Mouse (Mus musculus): ENCODE data around the gene Ttc7. TPM values are rescaled to one million over a fixed set of nuclear protein-coding genes. Genes with fewer than 3 reads are reported as not detected.

Ttc7 gene
- polyA plus RNA-seq, 1 experiment from 2014 or later = 3.6 TPM

- no peak for DNase-seq
- no peak for TF ChIP-seq CTCF (IDR thresholded peaks at IDR 0.05; ENCODE audit: low read depth)
These were observed 42.8 kb downstream of the Ttc7 start for GRCm38 (mm10) chr17:87325501-87325900.

GRCm38 (mm10) chr17:87326987-87327386 is 44.3 kb downstream of the Ttc7 start:
- WGBS = 32% methylated on average over 6 of the region's 6 CpGs
- peak; percentile 7; the same call in 1 of the 2 replicates for ATAC-seq (ENCODE audit: insufficient read depth)
- Histone ChIP-seq H3K27ac (ENCODE audit: low read depth) (no peak overlapping the region), H3K4me3 (ENCODE audit: low read depth, low read length) (no peak overlapping the region), H3K36me3 (ENCODE audit: insufficient read depth) (no peaks in the 10 kb centered on the region), H3K4me1 (ENCODE audit: insufficient read depth) (peaks cover 8% of the 10 kb centered on the region), H3K9ac (no peak overlapping the region), H3K4me2 (no peak overlapping the region), H3K9me3 (ENCODE audit: low read depth, low read length) (no peaks in the 10 kb centered on the region), H3K27me3 (ENCODE audit: insufficient read depth, low read length) (no peaks in the 10 kb centered on the region; the same call in 1 of the 2 replicates)
- TF ChIP-seq CTCF (IDR thresholded peaks at IDR 0.05; ENCODE audit: low read depth) = no peak
- peak; percentile 57 for DNase-seq

More at GRCm38 (mm10) chr17:87325501-87325900, 42.8 kb downstream of the Ttc7 start:
- Histone ChIP-seq H3K4me1 (ENCODE audit: insufficient read depth) (no peaks in the 10 kb centered on the region), H3K9me3 (ENCODE audit: low read depth, low read length) (0 out of 2 replicates have a peak, but pooled peaks cover 3% of the 10 kb centered on the region), H3K9ac (no peak overlapping the region), H3K27ac (ENCODE audit: low read depth) (no peak overlapping the region), H3K4me2 (no peak overlapping the region), H3K36me3 (ENCODE audit: insufficient read depth) (no peaks in the 10 kb centered on the region), H3K27me3 (ENCODE audit: insufficient read depth, low read length) (no peaks in the 10 kb centered on the region; the same call in 1 of the 2 replicates), H3K4me3 (ENCODE audit: low read depth, low read length) (no peak overlapping the region)
- WGBS = 74% methylated on average over 15 of the region's 15 CpGs
- no peak for ATAC-seq (ENCODE audit: insufficient read depth)

- peaks cover 8% of the 10 kb centered on the region for H3K4me1 ChIP-seq (ENCODE audit: insufficient read depth)
- no peaks in the 10 kb centered on the region; the same call in 1 of the 2 replicates for H3K27me3 ChIP-seq (ENCODE audit: insufficient read depth, low read length)
These were observed 45.0 kb downstream of the Ttc7 start for GRCm38 (mm10) chr17:87327645-87328044.

GRCm38 (mm10) chr17:87328177-87328768 is 45.6 kb downstream of the Ttc7 start:
- no peaks in the 10 kb centered on the region for H3K36me3 ChIP-seq (ENCODE audit: insufficient read depth)
- 43% methylated on average over 8 of the region's 9 CpGs for WGBS
- H3K9ac ChIP-seq = no peak overlapping the region
- H3K27ac ChIP-seq (ENCODE audit: low read depth) = no peak overlapping the region
- H3K4me3 ChIP-seq (ENCODE audit: low read depth, low read length) = no peak overlapping the region
- no peaks in the 10 kb centered on the region; the same call in 1 of the 2 replicates for H3K27me3 ChIP-seq (ENCODE audit: insufficient read depth, low read length)
- ATAC-seq (ENCODE audit: insufficient read depth) (no peak), DNase-seq (peak; percentile 37)
- H3K4me2 ChIP-seq = no peak overlapping the region
- TF ChIP-seq CTCF (IDR thresholded peaks at IDR 0.05; ENCODE audit: low read depth) = no peak
- H3K9me3 ChIP-seq (ENCODE audit: low read depth, low read length) = no peaks in the 10 kb centered on the region
- H3K4me1 ChIP-seq (ENCODE audit: insufficient read depth) = peaks cover 8% of the 10 kb centered on the region

More at GRCm38 (mm10) chr17:87327645-87328044, 45.0 kb downstream of the Ttc7 start:
- Histone ChIP-seq H3K36me3 (ENCODE audit: insufficient read depth) (no peaks in the 10 kb centered on the region), H3K4me2 (no peak overlapping the region), H3K9me3 (ENCODE audit: low read depth, low read length) (no peaks in the 10 kb centered on the region), H3K4me3 (ENCODE audit: low read depth, low read length) (no peak overlapping the region), H3K27ac (ENCODE audit: low read depth) (no peak overlapping the region), H3K9ac (no peak overlapping the region)
- 63% methylated on average over 8 of the region's 8 CpGs for WGBS
- no peak for TF ChIP-seq CTCF (IDR thresholded peaks at IDR 0.05; ENCODE audit: low read depth)
- ATAC-seq (ENCODE audit: insufficient read depth) (no peak), DNase-seq (no peak)

GRCm38 (mm10) chr17:87329144-87329700 is 46.5 kb downstream of the Ttc7 start:
- no peak overlapping the region for H3K9ac ChIP-seq
- peaks cover 8% of the 10 kb centered on the region for H3K4me1 ChIP-seq (ENCODE audit: insufficient read depth)
- TF ChIP-seq CTCF (IDR thresholded peaks at IDR 0.05; ENCODE audit: low read depth) = no peak
- no peak for ATAC-seq (ENCODE audit: insufficient read depth)
- no peak overlapping the region for H3K4me2 ChIP-seq
- WGBS = 86% methylated on average over 18 of the region's 18 CpGs
- H3K27me3 ChIP-seq (ENCODE audit: insufficient read depth, low read length) = no peaks in the 10 kb centered on the region; the same call in 1 of the 2 replicates
- no peaks in the 10 kb centered on the region for H3K9me3 ChIP-seq (ENCODE audit: low read depth, low read length)
- no peak overlapping the region for H3K27ac ChIP-seq (ENCODE audit: low read depth)
- no peak for DNase-seq
- H3K36me3 ChIP-seq (ENCODE audit: insufficient read depth) = no peaks in the 10 kb centered on the region
- H3K4me3 ChIP-seq (ENCODE audit: low read depth, low read length) = no peak overlapping the region

- ATAC-seq (ENCODE audit: insufficient read depth) = peak; percentile 23; the same call in 1 of the 2 replicates
- H3K36me3 ChIP-seq (ENCODE audit: insufficient read depth) = no peaks in the 10 kb centered on the region
- no peaks in the 10 kb centered on the region for H3K9me3 ChIP-seq (ENCODE audit: low read depth, low read length)
- peaks cover 8% of the 10 kb centered on the region for H3K4me1 ChIP-seq (ENCODE audit: insufficient read depth)
- H3K4me3 ChIP-seq (ENCODE audit: low read depth, low read length) = no peak overlapping the region
- peak overlapping the region; percentile 43 for H3K4me2 ChIP-seq
- TF ChIP-seq CTCF (IDR thresholded peaks at IDR 0.05; ENCODE audit: low read depth) = no peak
- no peak for DNase-seq
- H3K27ac ChIP-seq (ENCODE audit: low read depth) = peak overlapping the region; percentile 49
- 0 out of 2 replicates have a peak overlapping the region, but pooled peaks have one; percentile 16 for H3K9ac ChIP-seq
- no peaks in the 10 kb centered on the region; the same call in 1 of the 2 replicates for H3K27me3 ChIP-seq (ENCODE audit: insufficient read depth, low read length)
- WGBS = 33% methylated on average over 22 of the region's 22 CpGs
These were observed 47.7 kb downstream of the Ttc7 start for GRCm38 (mm10) chr17:87330250-87330920.

GRCm38 (mm10) chr17:87330921-87331291 is 48.2 kb downstream of the Ttc7 start:
- TF ChIP-seq CTCF (IDR thresholded peaks at IDR 0.05; ENCODE audit: low read depth) = no peak
- Histone ChIP-seq H3K4me1 (ENCODE audit: insufficient read depth) (peaks cover 8% of the 10 kb centered on the region), H3K9ac (0 out of 2 replicates have a peak overlapping the region, but pooled peaks have one; percentile 16), H3K27me3 (ENCODE audit: insufficient read depth, low read length) (no peaks in the 10 kb centered on the region; the same call in 1 of the 2 replicates), H3K36me3 (ENCODE audit: insufficient read depth) (no peaks in the 10 kb centered on the region), H3K4me2 (peak overlapping the region; percentile 43), H3K9me3 (ENCODE audit: low read depth, low read length) (no peaks in the 10 kb centered on the region), H3K4me3 (ENCODE audit: low read depth, low read length) (no peak overlapping the region), H3K27ac (ENCODE audit: low read depth) (peak overlapping the region; percentile 49)
- WGBS = 3% methylated on average over 11 of the region's 11 CpGs
- peak; percentile 87 for ATAC-seq (ENCODE audit: insufficient read depth)
- peak; percentile 75 for DNase-seq

Data from lung, embryonic 14.5 days (tissue).